Mouse (Mus musculus) liver, postnatal 0 days (tissue): ENCODE measurements at regions not wholly inside any gene's neighbourhood (a gene's known extent, or its start where the extent isn't known, plus 50 kb on each side); places are given as distances from the start of the nearest gene placed in this dataset.

ENCODE experiments used
- CTCF ChIP-seq: sonication (generic); IDR thresholded peaks from 2 replicates; pipeline ENCODE4 v1.5.1; 2016; ENCODE audit warnings: antibody characterized with exemption, low read depth
- EP300 ChIP-seq: IDR thresholded peaks from 2 replicates; pipeline ENCODE4 v1.6.1; 2016; ENCODE audit warnings: antibody characterized with exemption, low read depth, mild to moderate bottlenecking

DNA sequence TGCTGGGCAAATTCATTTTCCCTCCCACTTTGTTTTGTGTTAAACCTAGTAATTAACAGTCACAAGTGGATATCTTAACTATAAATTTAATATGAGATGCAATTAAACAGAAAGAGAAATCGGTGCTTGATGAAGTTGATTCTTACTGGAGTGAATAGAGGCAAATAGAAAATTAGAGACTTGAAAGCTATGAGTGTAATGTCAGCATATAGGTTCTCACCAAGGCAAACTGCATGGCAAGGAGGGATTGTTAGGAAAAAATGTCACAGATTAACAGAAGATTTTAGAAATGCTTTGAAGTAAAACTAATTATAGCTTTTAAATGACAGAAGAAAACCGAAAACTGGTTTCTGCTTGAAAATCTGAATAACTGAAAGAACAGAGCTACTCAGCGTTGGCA is 592.3 kb downstream of the Pdha2 start:
- TF ChIP-seq EP300: no peak
- TF ChIP-seq CTCF: no peak
